Mouse (Mus musculus) lung, embryonic 15.5 days (tissue): Measurements from ENCODE around the gene Atp2c1. TPM values are rescaled to one million over a fixed set of nuclear protein-coding genes. Genes with fewer than 3 reads are reported as not detected.
A peak's percentile ranks its signal among the peaks of the same experiment; 100 is the strongest.

Source experiments
- ATAC-seq: fragments of 200-750 bp; cut with Nextera tagmentation; 2 replicates; pipeline ENCODE4 v1.8.0; 2017; ENCODE audit warnings: moderate number of reproducible peaks, borderline replicate concordance; ENCODE audit not compliant: low FRiP score, low TSS enrichment; ENCODE audit errors: extremely low read depth
- H3K27ac ChIP-seq: fragments of 300-500 bp; sonication (generic); 2 replicates; pipeline ENCODE4 v1.5.1; 2015; ENCODE audit warnings: moderate library complexity, mild to moderate bottlenecking, inconsistent platforms
- H3K27me3 ChIP-seq: fragments of 300-500 bp; sonication (generic); 2 replicates; pipeline ENCODE4 v1.6.1; 2015; ENCODE audit warnings: inconsistent platforms
- H3K36me3 ChIP-seq: fragments of 300-500 bp; sonication (generic); 2 replicates; pipeline ENCODE4 v1.6.1; 2015; ENCODE audit warnings: inconsistent platforms
- H3K4me1 ChIP-seq: fragments of 300-500 bp; sonication (generic); 2 replicates; pipeline ENCODE4 v1.6.1; 2015; ENCODE audit warnings: inconsistent platforms
- H3K4me2 ChIP-seq: fragments of 300-500 bp; sonication (generic); 2 replicates; pipeline ENCODE4 v1.6.1; 2015; ENCODE audit warnings: inconsistent platforms, mild to moderate bottlenecking, moderate library complexity
- H3K4me3 ChIP-seq: fragments of 300-500 bp; sonication (generic); 2 replicates; pipeline ENCODE4 v1.5.1; 2015; ENCODE audit warnings: mild to moderate bottlenecking, inconsistent platforms
- H3K9ac ChIP-seq: fragments of 300-500 bp; sonication (generic); 2 replicates; pipeline ENCODE4 v1.6.1; 2015; ENCODE audit warnings: inconsistent platforms
- H3K9me3 ChIP-seq: fragments of 300-500 bp; sonication (generic); 2 replicates; pipeline ENCODE4 v1.6.1; 2016; ENCODE audit warnings: inconsistent platforms
- WGBS: fragments of 180-500 bp; shearing (Covaris S2); methylation state at CpG from one replicate; pipeline ENCODE4 v1.1.7; 2015; 5-methylcytosine and 5-hydroxymethylcytosine counted together
- polyA plus RNA-seq: library from polyadenylated mRNA; unstranded; fragments of >200 nt; fragmentation: Nextera tagmentation; extraction: Ambion mirVana; gene quantifications from 2 replicates; pipeline ENCODE4 v1.2.1, GENCODE M21; 2015

Atp2c1 gene
- polyA plus RNA-seq, 1 experiment from 2014 or later = 73.8 TPM

DNA sequence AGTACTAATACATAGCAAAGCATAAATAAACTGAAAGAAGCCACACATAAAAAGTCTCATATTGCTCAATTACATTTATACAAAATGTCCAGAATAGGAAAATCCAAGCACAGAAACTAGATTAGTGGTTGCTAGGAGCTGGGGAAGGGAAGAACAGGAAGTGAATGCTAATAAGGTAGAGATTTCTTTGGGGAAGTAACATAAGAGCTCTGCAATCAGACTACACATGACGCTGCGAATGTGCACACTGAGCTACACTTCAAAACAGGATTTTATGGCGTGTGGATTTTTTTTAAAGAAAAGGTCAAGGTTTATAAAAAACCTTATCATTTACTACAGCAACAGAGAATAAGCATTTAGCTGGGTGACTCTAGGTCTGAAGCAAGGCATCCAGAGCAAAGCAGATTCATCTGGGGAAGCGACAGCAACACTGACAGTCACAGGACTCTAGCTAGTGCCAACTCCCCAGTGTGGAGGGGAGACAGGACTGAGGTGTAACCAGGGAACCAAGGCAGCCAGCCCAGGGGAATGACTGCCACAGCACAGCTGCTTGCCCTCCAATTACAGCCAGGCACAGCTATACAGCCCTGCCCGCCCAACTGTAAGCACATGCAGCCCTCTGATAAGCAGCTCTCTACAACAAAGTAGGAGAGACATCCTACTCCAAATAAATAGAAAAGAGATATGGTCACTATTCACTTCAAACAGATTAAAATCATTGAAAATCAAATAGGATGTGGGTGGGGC lies 42.6 kb downstream of the Atp2c1 start:
- no peaks in the 10 kb centered on the region for H3K27me3 ChIP-seq
- ATAC-seq = no peak
- WGBS = 74% methylated on average over 5 of the region's 5 CpGs
- no peak overlapping the region for H3K27ac ChIP-seq
- H3K4me1 ChIP-seq = peaks cover 9% of the 10 kb centered on the region; the same call in 1 of the 2 replicates
- no peak overlapping the region for H3K4me2 ChIP-seq
- H3K9ac ChIP-seq = no peak overlapping the region
- H3K36me3 ChIP-seq = no peaks in the 10 kb centered on the region
- no peak overlapping the region for H3K4me3 ChIP-seq
- no peaks in the 10 kb centered on the region for H3K9me3 ChIP-seq

DNA sequence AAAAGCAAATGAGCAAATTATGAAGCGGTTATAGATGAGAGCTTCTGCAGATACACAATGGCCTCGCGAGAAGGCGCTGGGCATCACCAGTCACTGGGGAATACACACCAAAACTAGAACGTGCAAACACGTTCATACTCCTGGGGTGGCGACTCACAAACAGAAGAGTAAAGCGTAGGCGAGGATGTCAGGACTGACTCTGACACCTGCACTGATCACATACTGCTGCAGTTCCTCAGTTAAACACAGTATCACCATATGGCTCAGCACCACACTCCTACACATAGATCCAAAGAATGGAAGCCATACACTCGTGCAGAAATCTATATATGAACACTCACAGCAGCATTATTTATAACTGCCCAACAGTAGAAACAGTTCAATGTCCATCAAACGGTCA lies 43.2 kb downstream of the Atp2c1 start:
- no peaks in the 10 kb centered on the region for H3K9me3 ChIP-seq
- no peak overlapping the region for H3K9ac ChIP-seq
- 84% methylated on average over 11 of the region's 11 CpGs for WGBS
- peaks cover 9% of the 10 kb centered on the region; the same call in 1 of the 2 replicates for H3K4me1 ChIP-seq
- H3K4me2 ChIP-seq = no peak overlapping the region
- H3K27ac ChIP-seq = no peak overlapping the region
- ATAC-seq = no peak
- no peaks in the 10 kb centered on the region for H3K36me3 ChIP-seq
- H3K4me3 ChIP-seq = no peak overlapping the region
- H3K27me3 ChIP-seq = no peaks in the 10 kb centered on the region

DNA sequence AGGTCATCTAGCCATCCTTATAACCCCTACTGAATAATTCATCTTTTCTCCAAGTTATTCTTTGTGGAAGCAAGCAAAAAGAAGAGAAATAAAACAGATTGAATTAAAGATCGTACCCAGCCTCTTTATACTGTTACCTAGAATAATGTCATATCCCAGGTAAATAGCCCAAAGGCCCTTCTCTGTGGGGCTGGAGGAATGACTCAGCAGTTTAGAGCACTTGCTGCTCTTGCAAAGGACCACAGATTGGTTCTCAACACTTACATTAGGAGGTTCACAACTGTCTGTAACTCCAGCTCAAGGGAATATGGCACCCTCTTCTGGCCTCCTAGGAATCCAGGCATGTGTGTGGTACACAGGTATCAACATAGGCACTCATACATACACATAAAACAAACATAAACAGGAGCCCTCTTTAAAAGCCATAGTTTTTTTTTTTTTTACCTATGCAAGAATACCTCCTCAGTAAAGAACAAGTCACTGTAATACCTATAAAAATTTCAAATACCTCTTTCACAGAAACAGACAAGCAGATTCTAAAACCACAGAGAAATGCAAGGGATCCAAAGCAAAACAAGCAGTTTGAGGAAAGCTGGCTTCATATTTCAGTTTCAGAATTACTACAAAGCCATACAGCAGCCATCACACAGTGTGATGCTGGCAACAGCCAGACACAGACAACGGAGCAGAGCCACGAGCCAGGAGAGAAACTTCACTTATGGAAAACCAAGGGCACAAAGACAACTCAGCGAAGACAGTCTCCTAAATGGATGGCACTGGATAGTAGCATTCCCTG lies 44.2 kb downstream of the Atp2c1 start:
- H3K9me3 ChIP-seq = no peaks in the 10 kb centered on the region
- peaks cover 9% of the 10 kb centered on the region; the same call in 1 of the 2 replicates for H3K4me1 ChIP-seq
- H3K4me3 ChIP-seq = no peak overlapping the region
- H3K9ac ChIP-seq = no peak overlapping the region
- no peaks in the 10 kb centered on the region for H3K27me3 ChIP-seq
- 92% methylated on average over 4 of the region's 4 CpGs for WGBS
- H3K27ac ChIP-seq = no peak overlapping the region
- no peak for ATAC-seq
- H3K36me3 ChIP-seq = no peaks in the 10 kb centered on the region
- H3K4me2 ChIP-seq = no peak overlapping the region

DNA sequence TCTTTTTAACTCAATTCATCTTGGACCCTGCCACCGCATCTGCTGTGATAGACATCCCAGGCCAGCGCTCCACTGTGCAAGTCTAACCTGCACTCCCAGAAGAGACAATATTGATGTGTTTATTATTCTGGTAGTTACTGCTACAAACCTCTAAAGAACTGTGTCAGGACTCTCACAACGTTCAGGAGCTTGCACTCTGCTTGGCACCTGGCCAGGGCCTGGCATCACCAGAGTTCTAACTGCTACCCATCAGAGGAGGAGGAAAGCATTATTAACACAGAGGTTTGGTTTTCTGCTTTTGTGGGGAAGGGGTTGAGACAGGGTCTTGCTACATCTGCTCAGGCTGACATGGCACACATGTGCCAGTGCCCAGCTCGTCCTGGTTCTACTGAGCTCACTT lies 45.0 kb downstream of the Atp2c1 start:
- H3K4me3 ChIP-seq = no peak overlapping the region
- WGBS = 65% methylated on average over 4 of the region's 4 CpGs
- H3K27me3 ChIP-seq = no peaks in the 10 kb centered on the region
- H3K36me3 ChIP-seq = no peaks in the 10 kb centered on the region
- H3K9ac ChIP-seq = no peak overlapping the region
- H3K4me2 ChIP-seq = no peak overlapping the region
- H3K9me3 ChIP-seq = no peaks in the 10 kb centered on the region
- ATAC-seq = no peak
- no peak overlapping the region for H3K27ac ChIP-seq
- peaks cover 9% of the 10 kb centered on the region; the same call in 1 of the 2 replicates for H3K4me1 ChIP-seq

DNA sequence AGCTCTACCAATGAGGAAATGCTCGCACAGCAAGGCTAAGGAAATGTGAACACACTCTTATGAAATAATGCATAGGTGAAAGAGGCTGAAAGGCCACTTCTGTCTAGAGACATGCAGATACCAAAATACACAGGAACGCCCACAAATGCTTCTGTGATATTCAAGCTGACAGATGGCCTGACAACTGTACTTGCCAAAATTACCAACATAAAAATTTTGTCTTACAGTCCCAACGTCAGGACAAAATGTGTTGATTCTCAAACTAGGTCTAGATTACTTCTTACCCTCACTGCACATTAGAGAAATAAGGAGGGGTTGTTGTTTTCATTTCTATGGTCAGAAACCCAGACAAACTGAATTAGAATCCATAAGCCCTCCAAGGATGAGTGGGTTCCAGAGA lies 51.0 kb downstream of the Atp2c1 start:
- Histone ChIP-seq H3K4me3 (no peak overlapping the region), H3K36me3 (no peaks in the 10 kb centered on the region), H3K4me1 (0 out of 2 replicates have a peak, but pooled peaks cover 7% of the 10 kb centered on the region), H3K27ac (no peak overlapping the region), H3K27me3 (no peaks in the 10 kb centered on the region), H3K4me2 (no peak overlapping the region), H3K9ac (no peak overlapping the region), H3K9me3 (no peaks in the 10 kb centered on the region)
- ATAC-seq = no peak
- 69% methylated on average over 3 of the region's 3 CpGs for WGBS

DNA sequence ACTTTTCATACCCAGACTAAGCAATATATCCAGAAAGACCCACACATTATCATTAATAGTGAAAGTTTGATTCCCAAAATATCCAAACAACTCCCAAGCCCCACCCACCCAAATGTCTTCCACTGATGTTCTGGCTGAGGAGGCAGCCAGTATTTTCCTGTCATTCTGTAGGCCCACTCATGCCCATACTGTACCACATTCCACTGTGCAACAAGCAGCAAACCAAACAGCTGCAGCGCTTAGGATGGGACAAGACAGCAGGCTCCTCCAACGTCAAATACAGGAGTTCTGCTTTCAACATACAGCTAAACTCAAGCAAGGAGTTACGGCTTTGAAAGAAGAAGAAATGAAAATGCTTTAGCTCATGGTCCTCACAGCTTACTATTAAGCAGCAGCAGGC lies 52.2 kb downstream of the Atp2c1 start:
- Histone ChIP-seq H3K36me3 (no peaks in the 10 kb centered on the region), H3K9ac (no peak overlapping the region), H3K9me3 (no peaks in the 10 kb centered on the region), H3K4me2 (no peak overlapping the region), H3K4me1 (0 out of 2 replicates have a peak, but pooled peaks cover 4% of the 10 kb centered on the region), H3K27me3 (no peaks in the 10 kb centered on the region), H3K27ac (no peak overlapping the region), H3K4me3 (no peak overlapping the region)
- no peak for ATAC-seq
- 64% methylated on average over 3 of the region's 3 CpGs for WGBS

DNA sequence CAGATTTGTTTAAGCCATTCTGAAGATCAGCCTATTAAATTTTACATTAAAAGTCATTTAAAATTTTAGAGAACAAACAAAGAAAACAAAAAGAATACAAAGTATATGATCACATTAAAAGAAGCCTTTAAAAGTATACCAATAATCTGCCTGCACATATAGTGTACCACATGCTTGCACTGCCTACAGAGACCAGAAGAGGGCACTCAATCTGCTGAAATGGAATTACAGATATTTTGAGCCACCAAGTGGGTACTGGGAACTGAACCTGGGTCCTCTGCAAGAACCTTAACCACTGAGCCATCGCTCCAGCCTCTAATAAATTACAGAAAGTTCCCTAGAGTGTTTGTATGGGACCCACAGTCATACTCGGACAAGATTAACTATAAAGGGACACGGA lies 59.3 kb downstream of the Atp2c1 start:
- 0 out of 2 replicates have a peak, but pooled peaks cover 4% of the 10 kb centered on the region for H3K4me1 ChIP-seq
- no peak overlapping the region for H3K27ac ChIP-seq
- H3K36me3 ChIP-seq = peaks cover 23% of the 10 kb centered on the region
- H3K4me2 ChIP-seq = no peak overlapping the region
- no peak overlapping the region for H3K9ac ChIP-seq
- no peak for ATAC-seq
- no peak overlapping the region for H3K4me3 ChIP-seq
- no peaks in the 10 kb centered on the region for H3K27me3 ChIP-seq
- no peaks in the 10 kb centered on the region for H3K9me3 ChIP-seq
- WGBS = 95% methylated on average over 3 of the region's 3 CpGs

DNA sequence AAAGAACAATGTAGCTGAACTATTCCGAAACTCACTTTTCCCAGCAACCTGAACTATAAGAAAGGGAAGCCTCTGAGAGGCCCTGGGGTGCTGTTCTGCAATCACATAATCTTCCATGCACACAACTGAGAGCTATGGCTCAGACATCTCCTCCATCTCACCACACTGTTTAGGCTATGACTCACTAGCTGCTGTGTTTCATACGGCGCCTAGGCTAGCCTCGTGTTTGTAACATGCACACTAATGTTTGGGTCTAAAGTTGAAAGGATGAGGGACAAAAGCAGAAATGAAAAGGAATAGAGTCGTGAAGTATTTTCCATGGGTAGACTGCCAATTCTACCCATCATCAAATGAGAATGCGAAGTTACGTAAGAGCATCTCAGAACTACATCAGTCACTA lies 65.6 kb downstream of the Atp2c1 start:
- H3K27me3 ChIP-seq = no peaks in the 10 kb centered on the region
- ATAC-seq = no peak
- no peak overlapping the region for H3K4me2 ChIP-seq
- H3K4me1 ChIP-seq = no peaks in the 10 kb centered on the region
- H3K27ac ChIP-seq = no peak overlapping the region
- H3K36me3 ChIP-seq = peaks cover 26% of the 10 kb centered on the region
- H3K9ac ChIP-seq = no peak overlapping the region
- H3K4me3 ChIP-seq = no peak overlapping the region
- H3K9me3 ChIP-seq = no peaks in the 10 kb centered on the region
- WGBS = 85% methylated on average over 7 of the region's 7 CpGs

DNA sequence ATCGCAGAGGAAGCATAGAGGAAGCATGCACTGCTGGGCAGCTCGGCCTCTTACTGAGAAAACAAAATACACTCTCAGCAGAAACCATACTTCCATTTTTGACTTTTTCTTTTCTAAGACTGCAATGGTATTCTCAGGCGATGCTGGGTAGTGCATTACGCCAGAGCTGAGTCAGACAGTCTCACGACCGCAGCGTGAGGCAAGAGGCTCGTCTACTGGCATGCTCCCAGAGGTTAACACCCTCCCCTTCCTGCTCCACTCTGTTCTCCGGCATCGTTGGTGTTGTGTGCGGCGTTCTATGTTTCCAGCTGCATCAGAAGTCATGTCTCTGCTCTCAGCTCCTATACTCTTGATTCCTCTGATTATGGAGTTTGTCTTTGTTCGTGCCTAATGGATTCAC lies 68.1 kb downstream of the Atp2c1 start:
- no peak overlapping the region for H3K4me2 ChIP-seq
- H3K4me3 ChIP-seq = no peak overlapping the region
- 80% methylated on average over 13 of the region's 13 CpGs for WGBS
- no peak overlapping the region for H3K27ac ChIP-seq
- no peaks in the 10 kb centered on the region for H3K4me1 ChIP-seq
- no peaks in the 10 kb centered on the region for H3K27me3 ChIP-seq
- peak; percentile 52; the same call in 1 of the 2 replicates for ATAC-seq
- peaks cover 23% of the 10 kb centered on the region for H3K36me3 ChIP-seq
- no peak overlapping the region for H3K9ac ChIP-seq
- H3K9me3 ChIP-seq = no peaks in the 10 kb centered on the region

DNA sequence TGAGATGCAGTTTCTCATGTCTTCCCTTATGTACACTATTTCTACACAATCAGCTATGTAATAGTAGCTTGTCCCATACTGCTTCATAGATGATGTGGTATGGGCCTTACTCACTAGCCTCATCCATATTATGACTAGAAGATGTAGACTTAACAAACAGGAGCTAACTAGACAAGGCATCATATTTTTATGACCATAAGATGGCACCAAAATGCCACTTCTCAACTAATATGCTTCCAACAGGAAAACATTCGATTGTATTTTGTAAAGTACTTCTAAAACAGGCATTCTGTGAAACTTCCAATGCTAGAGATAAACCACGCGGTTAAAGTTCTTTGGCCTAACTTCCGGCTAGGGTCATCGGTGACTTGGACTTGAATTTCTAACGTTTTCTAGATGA lies 118.6 kb downstream of the Atp2c1 start:
- no peak overlapping the region for H3K4me3 ChIP-seq
- 86% methylated on average over 6 of the region's 6 CpGs for whole genome bisulfite sequencing
- H3K9me3 ChIP-seq = no peaks in the 10 kb centered on the region
- H3K9ac ChIP-seq = no peak overlapping the region
- H3K4me1 ChIP-seq = no peaks in the 10 kb centered on the region
- no peak for ATAC-seq
- H3K36me3 ChIP-seq = peaks cover 19% of the 10 kb centered on the region; the same call in 1 of the 2 replicates
- no peaks in the 10 kb centered on the region for H3K27me3 ChIP-seq
- no peak overlapping the region for H3K4me2 ChIP-seq
- H3K27ac ChIP-seq = no peak overlapping the region

DNA sequence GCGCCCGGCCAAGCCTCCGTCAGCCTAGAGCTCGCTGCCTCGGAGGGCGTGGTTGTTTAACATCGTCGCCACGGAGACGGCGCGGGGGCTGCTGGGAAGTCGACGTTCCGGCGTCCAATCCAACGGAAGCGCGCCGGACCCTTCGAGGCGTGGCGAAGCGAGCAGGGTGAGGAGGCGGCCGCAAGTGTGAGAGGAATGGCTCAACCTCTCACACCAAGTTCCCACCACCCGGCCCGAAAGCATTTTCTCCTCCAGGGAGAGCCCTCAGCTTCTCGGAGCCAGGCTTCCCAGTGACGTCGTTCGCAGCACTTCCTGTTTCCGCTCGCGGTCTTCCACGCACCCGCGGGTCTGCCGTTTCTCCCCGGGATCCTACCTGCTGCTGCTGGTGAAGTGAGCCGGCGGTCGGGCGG lies 131.9 kb downstream of the Atp2c1 start, which contains the start of the genes Aste1 and Nek11:
TSS of gene Aste1 (plus strand) at position 175 of the 410 bp plus-strand sequence.
TSS of gene Nek11 (minus strand) at position 307 of the 410 bp plus-strand sequence.
- Histone ChIP-seq H3K9me3 (no peaks in the 10 kb centered on the region), H3K27me3 (no peaks in the 10 kb centered on the region), H3K27ac (peak within 1 kb of the TSS; percentile 95), H3K9ac (peak within 1 kb of the TSS; percentile 77), H3K36me3 (peaks cover 12% of the 10 kb centered on the region; the same call in 1 of the 2 replicates), H3K4me1 (peaks cover 11% of the 10 kb centered on the region), H3K4me2 (peak within 1 kb of the TSS; percentile 70), H3K4me3 (peak within 1 kb of the TSS; percentile 86)
- ATAC-seq = peak; percentile 99
- under 1% methylated on average over 44 of the region's 44 CpGs for WGBS

DNA sequence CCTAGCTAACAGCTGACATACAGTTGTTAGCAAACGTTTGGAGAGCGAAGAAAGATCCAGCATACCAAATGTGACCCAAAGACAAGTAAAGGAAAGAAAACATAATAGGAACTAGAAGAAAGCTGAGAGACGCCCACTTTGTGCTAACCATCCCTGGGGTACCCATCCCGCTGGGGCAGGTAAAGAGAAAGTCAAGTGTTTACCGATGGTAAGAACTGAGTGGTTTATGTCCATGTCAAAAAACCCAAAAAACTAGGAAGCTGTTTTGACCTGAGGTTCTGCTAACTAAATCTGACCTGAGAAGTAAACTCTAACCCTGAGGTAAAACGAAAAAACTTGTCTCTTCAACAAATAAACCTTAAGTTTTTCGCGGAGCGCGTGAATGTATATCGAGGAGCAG lies 132.4 kb downstream of the Atp2c1 start:
- H3K27me3 ChIP-seq = no peaks in the 10 kb centered on the region
- peak overlapping the region; percentile 86 for H3K4me3 ChIP-seq
- ATAC-seq = no peak
- H3K4me1 ChIP-seq = peaks cover 11% of the 10 kb centered on the region
- WGBS = 12% methylated on average over 11 of the region's 11 CpGs
- peak overlapping the region; percentile 70 for H3K4me2 ChIP-seq
- H3K9ac ChIP-seq = no peak overlapping the region; the same call in 1 of the 2 replicates
- H3K36me3 ChIP-seq = peaks cover 12% of the 10 kb centered on the region; the same call in 1 of the 2 replicates
- no peaks in the 10 kb centered on the region for H3K9me3 ChIP-seq
- no peak overlapping the region for H3K27ac ChIP-seq
